Mouse (Mus musculus) cerebellum, adult 8-10 months (tissue): ENCODE data around the gene Tulp3.
"Not testable (repeated sequence)": the region's sequence is repeated elsewhere in the genome, so short reads cannot be mapped to it uniquely, and the experiment has no call there.

Experiments
- DNase-seq: peaks from one replicate; pipeline ENCODE4 v3.0.0; 2022

Gene Tulp3

DNA sequence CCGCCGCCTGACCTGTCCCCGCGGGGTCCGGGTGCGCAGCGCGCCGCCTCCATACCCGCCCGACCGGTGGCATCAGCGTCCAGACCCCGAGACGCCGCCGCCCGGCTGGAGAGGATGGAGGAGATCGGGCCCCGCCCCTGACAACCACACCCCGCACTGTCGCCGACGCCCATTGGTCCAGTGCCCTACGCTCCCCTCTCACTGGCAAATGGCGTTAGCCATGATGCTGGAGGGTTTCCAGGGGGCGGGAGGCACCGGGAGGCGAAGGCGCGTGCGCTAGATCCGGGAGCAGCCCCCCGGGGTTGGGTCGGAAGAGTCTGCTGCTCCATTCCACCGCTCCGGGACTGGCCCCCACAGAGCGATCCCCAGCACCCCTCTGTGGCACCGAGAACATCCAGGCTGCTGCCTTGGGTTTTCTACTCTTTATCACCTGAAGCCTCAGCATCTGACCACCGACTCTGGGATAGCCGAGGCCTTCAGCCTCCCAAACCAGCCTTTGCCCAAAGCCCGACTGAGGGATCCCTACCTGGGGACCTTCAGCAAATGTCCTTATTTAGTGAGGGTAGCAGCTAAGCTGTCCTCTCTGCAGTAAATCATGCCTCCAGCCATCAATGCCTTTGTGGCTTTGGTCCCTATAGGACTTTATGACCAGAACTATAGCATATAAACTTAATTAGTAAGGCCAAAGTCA is at the start of gene Tulp3:
Gene Tulp3, minus strand, starts transcription at position 126 of the 691 bp plus-strand sequence.
- peak; percentile 98 for DNase-seq

DNA sequence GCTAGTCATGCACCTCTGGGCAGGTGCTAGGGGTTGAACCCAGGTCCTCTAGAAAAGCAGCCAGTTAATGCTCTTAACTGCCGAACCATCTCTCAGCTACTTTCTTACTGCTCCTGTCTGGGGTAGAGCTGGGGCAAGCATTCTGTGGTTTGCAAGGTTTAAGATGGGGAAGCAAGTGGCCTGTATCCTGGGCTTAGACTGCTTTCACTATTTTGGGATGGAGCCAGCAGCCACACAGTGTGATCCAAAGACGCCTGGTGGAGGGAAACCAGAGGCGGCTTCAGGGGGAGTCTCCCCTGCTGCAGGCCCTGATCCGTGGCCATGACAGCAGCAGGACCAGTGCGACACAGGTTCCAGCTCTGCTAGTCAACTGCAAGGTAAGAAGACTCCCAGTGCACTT is 49.1 kb upstream of the Tulp3 start:
- DNase-seq: no peak

DNA sequence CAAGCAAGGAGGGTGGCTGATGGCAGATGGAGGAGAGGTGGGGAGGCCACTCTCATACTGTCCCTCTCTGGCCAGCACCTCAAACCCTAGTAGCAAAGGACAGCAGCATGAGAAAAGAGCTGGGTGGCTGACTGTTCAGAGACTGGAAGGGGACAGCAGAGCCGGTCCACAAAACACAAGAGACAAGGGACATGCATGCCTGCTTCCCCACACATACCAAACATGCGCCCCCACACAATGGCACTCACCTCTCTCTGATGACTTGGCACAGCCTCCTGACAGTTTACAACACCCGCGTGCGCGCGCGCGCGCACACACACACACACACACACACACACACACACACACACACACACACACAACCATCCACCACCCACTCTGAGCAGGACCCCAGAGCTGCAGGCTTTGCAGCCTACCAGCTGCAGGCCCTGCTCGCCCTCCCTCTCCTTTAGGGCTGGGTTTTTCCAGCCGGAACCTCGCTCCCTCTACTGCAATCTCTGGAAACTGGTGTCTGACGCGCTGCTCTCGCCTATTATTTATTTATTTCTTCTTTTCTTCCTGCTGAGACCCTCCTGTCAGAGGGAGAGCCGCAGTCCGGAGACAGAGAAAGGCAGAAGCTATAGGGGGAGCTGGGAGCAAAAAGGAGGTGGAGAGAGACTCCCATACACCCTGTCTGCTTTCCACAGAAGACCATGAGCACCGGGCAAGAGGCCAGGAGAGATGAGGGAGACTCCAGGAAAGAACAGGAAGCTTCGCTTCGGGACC is 44.0 kb upstream of the Tulp3 start:
- peak; percentile 68 for DNase-seq

GRCm38 (mm10) chr6:128398996-128399395 is 43.3 kb upstream of the Tulp3 start, which contains the start of gene Nrip2:
Nrip2 (plus strand) TSS chr6:128399296.
- no peak for DNase-seq

- no peak for DNase-seq
Observed at GRCm38 (mm10) chr6:128397574-128398261, 42.1 kb upstream of the Tulp3 start.

DNA sequence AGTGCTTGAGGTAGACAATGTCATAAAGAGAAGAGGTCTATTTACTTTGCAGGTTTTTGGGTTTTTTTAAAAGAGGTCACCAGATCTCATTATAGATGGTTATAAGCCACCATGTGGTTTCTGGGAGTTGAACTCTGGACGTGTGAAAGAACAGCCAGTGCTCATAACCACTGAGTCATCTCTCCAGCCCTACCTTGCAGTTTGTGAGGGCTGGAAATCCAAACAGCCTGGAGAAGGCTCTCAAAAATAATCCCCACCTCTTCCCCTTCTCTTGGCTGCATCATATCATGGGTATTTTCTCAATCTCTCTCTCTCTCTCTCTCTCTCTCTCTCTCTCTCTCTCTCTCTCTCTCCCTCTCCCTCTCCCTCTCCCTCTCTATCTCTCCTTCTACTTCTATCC is 35.0 kb upstream of the Tulp3 start:
- no peak for DNase-seq

DNA sequence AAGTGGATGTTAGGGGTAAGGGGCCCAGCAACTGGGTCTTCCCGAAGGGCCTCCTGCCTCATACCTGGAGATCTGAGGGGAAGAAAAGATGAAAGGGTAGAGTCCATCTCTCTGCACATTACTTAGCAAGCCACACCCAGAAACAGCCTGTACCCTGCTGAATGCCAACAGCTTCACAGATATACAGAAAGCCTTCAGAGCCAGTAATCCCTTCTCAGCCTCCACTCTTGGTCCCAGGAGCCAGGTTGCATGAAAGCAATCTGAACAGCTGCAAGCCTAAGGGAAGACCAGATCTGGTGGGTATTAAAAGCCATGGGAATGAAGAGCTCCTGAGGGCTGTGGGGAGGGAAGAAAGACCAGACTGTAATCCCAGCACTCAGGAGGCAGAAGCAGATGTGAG is 33.5 kb upstream of the Tulp3 start:
- DNase-seq: no peak

DNA sequence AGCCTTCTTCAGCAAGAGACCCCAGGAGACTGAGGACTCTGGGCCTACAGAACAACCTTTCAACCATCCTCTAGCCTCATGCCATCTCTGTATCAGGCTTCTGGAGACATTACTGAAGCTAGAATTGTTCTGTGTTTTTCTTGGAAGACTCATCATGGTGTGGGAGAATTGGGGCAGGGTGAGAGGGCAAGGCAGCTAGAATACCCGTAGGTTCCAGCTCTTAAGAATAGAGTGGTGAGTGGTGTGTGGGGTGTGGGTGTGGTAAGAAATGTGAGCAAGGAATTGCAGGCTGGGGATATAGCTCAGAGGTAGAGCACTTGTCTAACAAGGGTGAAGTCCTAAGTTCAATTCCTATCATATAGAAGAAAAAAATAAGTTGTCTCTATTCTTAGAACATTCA is 29.4 kb upstream of the Tulp3 start:
- DNase-seq: no peak

- no peak for DNase-seq
Observed at GRCm38 (mm10) chr6:128383752-128384151, 28.1 kb upstream of the Tulp3 start.

DNA sequence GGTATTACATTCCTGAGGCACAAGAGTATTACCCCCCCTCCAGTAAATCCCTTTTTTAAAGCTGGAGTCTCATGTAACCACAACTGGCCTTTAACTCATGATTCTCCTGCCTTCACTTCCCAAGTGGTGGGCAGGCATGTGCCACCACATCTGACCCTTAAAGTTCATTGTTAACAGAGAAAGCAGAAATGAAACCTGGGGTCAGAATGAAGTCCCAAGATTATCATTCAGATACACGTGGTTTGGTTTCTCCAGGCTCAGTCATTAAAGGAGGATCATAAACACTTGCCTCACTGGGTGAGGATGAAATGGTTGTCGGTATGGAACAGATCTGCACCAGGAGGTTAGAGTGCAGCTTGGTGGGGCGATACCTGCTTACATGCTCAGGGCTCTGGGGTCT is 25.6 kb upstream of the Tulp3 start:
- no peak for DNase-seq

DNA sequence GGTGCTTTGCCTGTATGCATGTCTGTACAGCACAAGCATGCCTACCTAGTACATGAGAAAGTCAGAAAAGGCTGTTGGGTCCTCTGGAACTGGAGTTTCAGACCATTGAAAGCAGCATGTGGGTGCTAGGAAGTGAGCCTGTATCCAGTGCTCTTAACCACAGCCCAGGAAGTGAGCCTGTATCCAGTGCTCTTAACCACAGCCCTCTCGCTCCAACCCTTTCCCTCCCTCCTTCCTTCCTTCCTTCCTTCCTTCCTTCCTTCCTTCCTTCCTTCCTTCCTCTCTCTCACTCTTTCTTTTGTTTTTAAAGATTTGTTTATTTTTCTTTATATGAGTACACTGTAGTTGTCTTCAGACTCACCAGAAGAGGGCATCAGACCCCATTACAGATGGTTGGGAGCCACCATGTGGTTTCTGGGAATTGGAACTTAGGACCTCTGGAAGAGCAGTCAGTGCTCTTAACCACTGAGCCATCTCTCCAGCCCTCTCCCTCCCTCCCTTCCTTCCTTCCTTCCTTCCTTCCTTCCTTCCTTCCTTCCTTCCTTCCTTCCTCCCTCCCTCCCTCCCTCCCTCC is 25.0 kb upstream of the Tulp3 start:
- DNase-seq: not testable (repeated sequence)

DNA sequence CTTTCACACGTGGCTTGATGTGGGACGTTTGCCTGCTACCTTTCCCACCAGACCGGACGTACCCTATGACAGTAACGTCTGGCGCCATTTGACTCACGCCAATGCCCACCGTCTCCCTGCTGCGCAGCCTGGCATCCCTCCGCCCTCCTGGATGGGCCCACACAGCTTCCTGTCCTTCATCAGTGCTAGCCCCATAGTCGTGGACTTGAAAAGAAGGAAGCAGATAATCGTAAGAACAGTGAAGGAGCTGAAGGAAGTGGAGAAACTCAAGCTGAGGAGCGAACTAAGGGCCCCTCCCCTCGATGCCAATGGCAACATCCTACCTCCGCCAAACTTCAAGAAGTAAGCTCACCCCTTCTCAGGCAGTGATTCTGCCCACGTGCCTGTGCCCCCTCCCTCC is 24.0 kb upstream of the Tulp3 start:
- no peak for DNase-seq

GRCm38 (mm10) chr6:128376371-128377085 is 20.9 kb upstream of the Tulp3 start:
- no peak for DNase-seq

GRCm38 (mm10) chr6:128375192-128375591 is 19.5 kb upstream of the Tulp3 start, which contains the start of the genes Tex52 and Gm44596:
Tex52 (plus strand) TSS chr6:128375456.
Gm44596 (plus strand) TSS chr6:128375503.
- no peak for DNase-seq

- no peak for DNase-seq
Observed at GRCm38 (mm10) chr6:128370040-128370439, 14.4 kb upstream of the Tulp3 start.

GRCm38 (mm10) chr6:128366466-128366865 is 10.8 kb upstream of the Tulp3 start:
- no peak for DNase-seq

DNA sequence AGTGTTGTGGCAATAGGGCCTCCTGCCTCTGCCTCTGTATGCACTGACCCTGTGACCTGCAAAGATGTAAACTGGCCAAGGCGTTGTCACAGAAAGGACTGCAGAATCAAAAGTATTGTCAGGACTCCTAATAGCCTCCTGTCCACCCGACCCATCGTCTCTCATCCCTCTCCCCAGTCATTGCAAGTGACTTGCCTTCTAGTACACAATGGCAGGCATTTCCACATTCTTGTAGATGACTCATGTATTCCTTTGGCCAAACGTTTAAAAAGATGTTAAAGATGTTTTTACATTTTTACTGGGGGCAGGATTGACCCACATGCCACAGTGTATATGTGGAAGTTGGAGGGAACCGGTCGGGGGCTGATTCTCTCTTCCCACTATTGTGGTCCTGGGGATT is 9.1 kb upstream of the Tulp3 start:
- no peak for DNase-seq

DNA sequence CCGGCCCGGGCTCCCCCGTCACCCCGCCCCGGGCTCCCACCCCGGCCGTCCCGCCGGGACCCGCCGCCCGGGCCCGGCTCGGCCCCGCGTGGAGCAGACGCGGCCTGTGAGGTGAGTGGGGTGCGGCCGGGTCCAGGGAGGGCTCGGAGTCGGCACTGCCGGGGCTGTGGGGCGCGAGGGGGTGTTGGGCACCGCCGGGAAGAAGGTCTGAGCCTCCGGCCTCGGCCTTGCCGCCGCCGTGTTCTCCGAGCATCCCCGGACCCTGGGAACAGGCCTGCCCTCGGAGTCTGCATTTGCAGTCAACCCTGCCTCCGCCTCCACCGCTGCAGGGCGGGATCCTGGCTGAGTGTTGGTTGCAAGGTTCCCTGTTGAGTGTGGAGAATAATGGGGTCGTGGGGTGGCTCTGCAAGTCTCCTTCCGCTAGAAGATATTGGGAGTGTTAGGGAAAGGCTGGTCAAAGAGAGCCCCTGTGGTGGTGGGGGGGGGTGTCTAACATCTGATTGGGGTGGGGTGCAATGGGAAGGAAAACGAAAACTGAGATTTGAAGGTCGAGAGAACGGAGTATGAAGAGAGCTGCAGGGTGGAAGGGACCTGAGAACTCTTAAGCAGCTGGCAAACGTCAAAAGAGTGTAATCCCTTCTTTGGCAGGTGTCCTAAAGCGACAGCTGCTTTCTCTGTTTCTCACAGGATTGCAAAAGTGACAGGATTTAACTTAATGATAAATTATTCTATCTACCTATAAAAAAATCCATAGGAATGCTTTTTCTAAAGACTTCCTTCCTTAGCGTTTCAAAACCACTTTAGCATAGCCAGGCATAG is 7.6 kb upstream of the Tulp3 start:
- no peak for DNase-seq

- peak; percentile 80 for DNase-seq
Observed at GRCm38 (mm10) chr6:128362381-128363006, 6.8 kb upstream of the Tulp3 start, which contains the start of the genes Rhno1 and Foxm1. Rhno1 (minus strand) TSS chr6:128362911. Foxm1 (plus strand) TSS chr6:128362967.

GRCm38 (mm10) chr6:128361901-128362300 is 6.2 kb upstream of the Tulp3 start:
- no peak for DNase-seq

DNA sequence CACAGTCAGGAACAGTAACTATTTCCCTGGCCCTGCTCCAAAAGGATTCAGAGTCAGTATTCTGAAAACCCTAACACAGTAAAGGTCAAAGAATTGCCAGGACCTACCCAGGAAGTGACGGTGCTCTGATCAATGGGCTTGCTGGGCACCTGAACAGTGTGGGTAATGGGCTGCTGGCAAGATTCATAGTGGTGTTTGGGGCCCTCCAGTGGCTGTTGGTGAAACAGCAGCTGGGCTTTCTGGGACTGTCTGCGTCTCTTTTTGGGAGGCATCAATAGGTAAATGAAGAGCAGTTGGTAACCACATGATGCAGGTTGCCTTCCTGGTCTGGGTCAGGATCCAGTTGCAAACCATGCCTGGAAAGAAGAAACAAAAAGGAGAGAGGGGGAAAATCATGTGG is 3.3 kb upstream of the Tulp3 start:
- DNase-seq: peak; percentile 77
